Mouse (Mus musculus): ENCODE results near the gene Phpt1. TPM values are rescaled to one million over a fixed set of nuclear protein-coding genes. Genes with fewer than 3 reads are reported as not detected.

The Phpt1 gene
- polyA plus RNA-seq, 1 experiment, result 57.5 TPM

DNA sequence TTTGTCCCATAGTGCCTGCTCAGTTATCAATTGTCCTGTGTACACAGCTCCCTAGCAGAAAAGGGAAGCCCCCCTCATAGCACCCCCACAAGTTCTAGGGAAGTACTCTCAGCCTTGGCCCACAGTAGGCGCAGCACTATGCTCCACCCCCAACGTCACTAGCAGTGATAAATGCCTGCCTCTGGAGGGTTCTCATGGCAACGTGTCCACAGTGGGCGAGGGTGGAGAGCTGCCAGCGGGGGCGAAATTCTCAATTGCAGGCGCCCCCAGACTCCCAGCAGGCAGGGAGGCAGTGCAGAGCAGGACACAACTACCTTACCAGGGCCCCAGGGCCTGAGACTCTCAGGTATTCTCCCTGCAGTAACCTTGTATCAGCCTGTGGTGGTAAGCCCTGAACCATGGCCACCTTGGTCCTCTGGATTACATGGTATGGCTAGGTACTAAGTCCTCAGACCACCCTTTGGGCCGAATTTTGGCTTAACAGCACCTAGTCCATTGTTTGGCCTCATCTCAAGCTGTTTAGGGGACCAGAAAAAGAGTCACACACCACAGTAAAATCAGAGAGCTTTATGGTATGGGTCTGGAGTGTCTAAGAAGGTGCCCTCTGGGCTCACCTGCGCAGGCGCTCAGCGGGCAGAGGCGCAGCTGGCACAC is 7.6 kb upstream of the Phpt1 start:
- DNase-seq (ENCODE audit: low read depth), result no peak

DNA sequence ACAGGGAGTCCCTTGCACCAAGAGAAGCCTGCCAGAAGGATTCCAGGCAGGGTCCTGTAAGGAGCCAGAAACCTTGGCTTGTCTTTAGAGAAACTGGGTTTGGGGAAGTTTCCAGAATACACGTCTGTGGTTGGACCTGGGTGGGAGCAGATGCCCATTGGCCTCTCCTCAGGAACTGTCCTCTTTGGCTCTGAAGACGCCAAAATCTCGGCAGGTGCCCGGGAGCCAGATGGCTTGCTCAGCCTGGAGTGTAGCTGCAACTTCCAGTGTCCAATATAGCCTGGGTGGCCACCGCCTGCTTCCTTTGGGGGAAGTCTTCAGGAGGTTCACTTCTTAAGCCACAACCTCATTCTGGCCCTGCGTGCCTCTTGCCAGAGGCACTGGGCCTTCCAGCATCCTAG is 6.9 kb upstream of the Phpt1 start:
- DNase-seq (ENCODE audit: low read depth), result no peak

DNA sequence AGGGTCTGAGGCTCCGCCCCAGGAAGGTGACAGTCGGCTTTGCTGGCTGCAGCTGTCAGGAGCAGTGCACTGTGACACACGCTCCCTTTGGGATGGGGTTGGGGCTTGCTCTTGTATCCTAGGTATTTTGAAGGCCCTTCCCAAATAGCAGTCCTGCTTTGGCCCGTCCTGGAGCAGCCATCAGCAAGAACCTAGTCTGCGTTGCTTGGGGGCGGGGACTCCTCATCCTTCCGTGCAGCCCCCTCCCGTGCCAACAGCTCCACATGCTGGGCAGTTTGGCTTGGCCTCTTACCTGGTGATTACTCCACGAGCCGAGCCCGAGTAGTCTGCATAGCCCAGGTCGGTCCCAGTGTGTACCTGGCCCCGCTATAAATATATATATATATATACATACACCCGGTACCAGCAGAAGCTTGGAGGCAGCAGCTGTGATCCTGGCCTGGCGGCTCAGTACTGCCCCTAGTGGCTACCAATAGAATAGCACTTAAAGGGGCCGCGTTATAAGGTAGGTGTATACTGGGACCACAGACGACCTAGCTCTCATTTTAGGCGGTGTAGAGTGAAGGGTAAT is 6.4 kb upstream of the Phpt1 start, which contains the start of gene Ajm1:
Gene Ajm1, minus strand, starts transcription at position 464 of the 571 bp plus-strand sequence.
- DNase-seq (ENCODE audit: low read depth), result no peak

DNA sequence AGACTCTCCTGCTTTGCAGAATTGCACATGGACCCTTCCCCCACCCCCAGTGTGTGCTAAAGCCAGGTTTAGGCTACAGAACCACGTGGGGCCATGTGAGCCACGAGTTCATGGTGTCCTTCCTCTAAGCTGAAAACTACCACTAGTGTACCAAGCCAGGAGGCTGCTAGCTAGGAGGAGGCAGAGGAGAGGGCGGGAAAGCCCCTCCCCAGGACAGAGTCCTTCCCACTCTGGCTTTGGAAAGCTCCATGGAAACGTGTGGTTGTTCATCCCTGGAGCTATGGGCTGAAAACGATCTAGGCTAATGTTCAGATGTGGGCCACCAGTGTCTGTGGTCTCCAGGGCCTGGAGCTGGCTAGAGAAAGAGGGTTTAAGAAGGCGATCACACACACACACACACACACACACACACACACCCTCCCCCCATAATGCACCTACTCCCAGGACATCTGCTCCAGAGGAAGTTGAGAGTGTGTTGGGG is 5.6 kb upstream of the Phpt1 start:
- DNase-seq (ENCODE audit: low read depth), result no peak

DNA sequence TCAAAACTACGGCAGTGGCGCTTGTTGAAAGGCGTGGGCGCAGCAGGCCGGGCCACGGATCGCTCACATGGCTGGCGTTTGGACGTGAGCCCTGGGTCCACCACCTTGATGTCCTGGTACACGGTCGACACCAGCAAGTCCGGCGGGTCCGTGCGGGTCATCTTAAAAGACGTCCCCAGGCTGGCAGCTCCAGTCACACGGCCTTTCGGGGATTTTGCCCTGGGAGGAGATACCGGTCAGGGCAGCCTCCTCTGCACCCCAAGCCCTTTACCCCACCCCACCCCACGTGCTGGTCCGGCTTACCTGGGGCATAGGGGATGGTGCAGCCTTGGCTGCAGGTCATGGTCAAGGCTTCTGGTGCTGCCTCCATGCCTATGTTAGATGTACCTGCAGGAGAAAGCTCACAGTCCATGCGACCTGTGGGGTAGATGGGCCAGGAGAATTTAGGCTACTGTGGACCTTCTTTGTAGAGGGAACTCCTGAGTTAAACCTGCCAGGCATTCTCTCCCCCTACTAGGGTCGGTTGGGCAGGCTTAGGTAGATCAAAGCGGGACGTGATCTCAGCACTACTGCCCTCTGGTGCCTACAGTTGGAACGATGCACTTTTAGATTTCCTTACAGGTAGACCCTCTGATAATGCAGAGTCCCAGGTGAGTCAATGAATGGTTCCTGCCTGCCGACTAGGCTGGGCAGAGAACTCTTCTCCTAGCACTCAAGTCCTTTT is 4.9 kb upstream of the Phpt1 start:
- no peak for DNase-seq (ENCODE audit: low read depth)

DNA sequence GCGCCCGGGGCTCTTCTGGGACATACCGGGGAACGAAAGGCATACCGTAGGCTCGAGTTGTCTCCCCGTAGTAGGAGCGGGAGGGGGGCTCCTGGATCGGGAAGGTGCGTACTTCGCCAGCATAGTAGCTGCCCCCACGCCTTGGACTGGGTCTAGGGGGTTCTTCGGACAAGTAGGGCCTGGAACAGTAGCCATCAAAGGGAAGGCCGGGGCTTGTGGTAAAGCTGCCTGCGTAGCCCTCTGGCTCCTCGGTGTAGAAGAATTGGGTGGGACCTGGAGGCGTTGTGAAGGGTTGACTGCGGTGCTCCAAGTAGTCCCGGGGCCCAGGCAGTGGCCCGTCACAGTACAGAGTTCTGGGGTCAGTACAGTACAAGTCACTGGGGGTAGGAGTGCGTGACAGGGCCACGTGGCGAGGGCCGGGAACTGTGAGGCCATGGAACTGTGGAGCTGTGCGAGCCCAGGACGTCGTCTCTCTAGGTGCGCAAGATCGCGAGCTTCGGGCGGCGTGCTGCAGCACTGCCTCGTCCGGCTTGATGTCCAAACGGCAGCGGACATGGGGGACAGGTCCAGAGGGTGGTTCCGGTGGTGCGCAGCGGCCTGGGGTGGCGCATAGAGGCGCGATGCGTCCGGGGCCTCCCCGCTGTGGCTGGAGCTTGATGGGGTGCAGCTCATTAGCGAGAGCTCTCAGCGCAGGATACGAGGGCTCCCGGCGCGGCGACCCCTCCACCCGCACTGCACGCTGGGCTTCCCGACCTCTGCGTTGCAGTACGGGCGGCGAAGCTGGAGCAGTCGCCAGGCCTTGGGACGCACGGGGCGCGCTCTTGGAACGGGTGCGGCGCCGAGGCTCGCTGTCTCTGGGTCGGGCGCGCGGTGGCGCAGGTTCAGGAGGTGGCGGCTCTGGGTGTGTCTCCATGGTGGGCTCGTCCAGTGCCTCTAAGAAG is 4.0 kb upstream of the Phpt1 start:
- no peak for DNase-seq (ENCODE audit: low read depth)

DNA sequence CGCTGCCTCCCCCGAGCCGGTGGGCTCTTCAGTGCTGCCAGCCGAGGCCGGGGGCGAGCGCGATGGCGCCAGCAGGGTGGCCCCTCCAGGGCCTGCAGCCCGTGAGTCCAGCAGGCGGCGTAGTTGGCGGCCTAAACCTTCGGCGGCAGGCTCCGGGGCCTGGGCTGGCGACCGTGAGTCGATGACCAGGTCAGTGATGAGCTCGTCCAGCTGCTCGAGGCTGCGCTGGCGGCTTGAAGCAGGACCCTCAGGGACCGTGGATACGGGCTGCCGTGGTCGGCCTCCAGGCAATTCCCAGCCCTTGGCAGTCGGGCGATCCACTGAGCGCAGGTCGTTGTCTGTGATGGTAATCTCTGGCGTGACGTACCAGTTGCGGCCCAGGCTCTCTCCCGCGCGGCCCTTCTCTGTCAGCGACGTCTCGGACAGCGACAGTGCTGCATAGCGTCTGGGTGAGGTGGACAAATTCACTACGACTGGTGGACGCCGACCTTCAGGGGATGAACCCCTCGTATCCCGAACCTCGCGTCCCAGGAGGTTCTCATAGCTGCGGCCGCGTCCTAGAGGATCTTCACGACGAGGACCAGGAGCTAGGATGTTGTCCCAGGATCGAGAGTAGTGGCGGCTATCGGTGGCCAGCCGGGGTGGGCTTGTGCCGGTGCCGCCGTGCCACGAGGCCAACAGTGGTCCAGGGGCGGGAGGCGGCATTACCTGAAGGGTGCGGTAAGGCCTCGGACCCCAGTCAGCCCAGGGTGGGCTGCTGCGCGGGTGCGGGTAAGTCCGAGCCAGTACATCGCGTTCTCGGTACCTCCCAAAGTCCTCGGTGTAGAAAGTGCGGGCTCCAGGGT is 3.1 kb upstream of the Phpt1 start:
- DNase-seq (ENCODE audit: low read depth), result no peak

DNA sequence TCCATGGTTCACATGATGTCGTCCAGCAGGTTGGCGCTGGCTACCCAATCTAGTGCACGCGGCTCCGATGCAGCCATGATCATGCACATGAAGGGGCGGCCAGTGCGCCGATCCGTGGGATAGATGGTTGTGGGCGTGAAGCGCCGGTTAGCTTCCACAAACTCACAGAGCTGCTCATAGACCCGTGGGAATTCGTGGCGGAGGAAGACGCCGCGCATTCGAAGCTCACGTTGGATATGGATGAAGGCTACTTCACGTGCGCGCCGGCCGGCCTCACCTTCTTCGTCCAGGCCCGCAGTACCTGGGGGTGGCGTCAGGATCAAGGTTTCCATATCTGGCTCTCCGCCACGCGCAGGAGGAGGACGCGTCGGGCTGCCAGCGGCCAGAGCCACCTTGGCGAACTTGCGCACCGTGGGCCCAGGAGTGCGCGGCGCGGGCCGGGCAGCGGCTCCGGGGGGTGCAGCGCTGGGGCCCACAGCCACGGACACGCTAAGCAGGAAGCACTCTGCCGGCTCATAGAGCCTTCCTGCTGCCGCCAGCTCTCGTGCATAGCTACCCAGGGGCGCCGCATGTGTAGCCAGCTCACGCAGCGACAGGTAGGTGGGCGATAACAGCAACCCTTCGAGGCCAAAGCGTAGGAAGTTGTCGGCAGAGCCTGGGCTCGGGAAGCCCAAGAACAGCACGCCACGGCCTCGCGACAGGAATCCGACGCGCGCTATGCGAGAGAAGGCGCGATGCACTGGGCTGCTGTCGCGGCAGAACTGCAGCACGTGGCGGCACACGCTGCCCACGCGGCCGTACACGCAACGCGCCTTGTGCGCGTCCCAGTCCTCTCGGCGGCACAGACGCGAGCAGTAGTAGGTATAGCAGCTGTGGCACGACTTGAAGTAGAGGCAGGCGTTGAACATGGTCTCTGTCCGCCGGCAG is 2.2 kb upstream of the Phpt1 start:
- no peak for DNase-seq (ENCODE audit: low read depth)

DNA sequence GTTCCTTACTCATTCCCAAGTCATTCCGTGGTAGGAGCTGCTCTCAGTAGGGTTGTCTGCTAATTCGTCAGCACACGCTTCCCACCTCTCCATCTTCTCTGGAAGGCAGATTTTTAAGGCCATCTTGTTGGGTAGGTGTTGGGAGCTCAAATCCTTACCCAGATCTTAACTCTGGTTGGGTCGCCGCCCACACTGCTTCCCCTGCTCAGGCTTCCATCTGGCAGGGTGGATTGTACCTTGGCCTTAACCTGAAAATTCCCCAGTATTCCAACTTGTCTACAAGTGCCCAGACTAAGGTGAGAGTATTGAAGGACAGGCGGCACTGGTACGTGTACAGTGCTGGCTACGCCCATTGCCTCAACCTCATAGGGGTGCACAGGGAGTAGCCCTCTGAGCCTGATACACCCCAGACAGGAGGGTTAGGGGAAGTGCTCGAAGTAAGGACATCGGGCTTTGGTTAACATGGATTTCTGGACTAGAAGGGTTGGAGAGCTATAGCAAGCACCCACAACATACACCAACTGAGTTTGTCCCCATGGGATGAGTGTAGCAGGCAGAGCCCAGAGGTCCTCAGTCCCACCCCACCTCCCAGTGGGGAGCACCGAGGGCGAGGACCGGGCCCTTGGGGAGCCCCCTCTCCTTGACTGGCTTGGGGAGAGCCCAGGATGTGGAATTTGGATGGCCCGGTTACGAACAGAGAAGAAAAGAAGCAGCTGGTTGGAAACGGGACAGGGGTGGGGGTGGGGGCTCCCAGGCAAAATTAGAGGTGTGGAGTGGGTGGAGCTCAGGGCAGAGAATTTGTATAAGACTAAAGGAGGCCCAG is 1.2 kb upstream of the Phpt1 start:
- no peak for DNase-seq (ENCODE audit: low read depth)

DNA sequence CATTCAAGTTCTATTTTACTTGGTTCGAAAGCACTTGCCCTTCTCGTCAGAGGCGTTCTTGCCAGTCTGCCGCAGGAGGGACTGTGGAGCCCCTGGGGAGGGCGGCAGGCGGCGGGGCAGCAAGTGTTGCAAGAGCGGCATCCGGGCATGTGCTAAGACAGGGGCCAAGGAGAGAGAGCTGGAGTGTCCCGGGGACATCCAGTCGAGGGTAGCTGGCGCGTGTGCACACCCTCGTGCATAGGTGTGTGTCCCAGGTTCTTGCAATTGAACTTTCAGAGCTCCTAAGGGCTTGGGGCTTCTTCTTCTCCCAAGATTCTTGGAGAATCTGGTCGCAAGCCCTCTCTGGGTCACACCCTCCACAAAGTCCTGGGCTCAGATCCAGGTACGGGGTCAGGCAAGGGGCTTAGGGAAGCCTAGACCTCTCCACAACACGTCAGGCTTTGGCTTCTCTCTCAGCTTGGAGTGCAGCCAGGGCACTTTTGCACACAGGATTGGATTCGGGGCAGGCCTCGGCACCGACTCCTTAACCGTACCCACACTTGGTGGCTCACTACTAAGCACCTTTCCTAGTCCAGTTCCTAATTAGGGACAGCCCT is 506 bp upstream of the Phpt1 start:
- DNase-seq (ENCODE audit: low read depth), result no peak

DNA sequence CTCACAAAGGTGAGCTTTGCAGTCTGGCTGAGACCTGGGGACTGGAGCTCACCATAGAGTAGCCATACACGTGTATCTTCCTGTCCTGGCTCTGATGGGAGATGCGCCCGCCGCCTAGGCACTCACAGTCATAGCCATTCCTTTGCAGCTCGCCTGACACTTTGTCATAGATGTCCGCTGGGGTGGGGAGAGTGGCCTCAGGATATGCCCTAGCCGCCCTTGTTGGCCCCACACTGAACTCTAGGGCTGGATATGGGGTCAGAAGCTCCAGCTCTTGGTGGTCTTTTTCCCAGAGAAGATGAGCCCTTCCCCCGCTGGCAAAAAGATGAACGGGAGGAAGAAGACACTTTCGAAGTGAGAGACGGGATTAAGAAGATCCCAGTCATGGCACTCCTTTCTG is 888 bp downstream of the Phpt1 start:
- no peak for DNase-seq (ENCODE audit: low read depth)

DNA sequence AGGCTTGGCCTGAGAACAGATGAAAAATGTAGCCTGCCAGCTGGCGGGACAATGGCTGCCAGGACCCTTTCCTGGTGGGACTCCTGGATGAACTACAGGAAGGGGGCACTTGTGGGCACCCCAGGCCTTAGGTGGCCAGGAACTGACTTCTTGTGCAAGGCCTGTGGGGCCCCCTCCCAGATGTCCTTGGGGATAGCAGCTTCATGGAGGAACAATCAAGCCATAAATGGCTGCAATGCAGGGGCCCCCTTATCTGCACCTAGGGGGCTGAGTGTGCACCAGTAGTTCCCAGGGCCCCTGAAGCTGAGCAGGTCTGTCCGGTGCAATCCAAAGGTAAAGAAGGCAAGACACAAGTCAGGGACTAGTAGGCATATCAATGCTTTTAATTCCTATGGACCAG is 2.0 kb downstream of the Phpt1 start:
- no peak for DNase-seq (ENCODE audit: low read depth)

DNA sequence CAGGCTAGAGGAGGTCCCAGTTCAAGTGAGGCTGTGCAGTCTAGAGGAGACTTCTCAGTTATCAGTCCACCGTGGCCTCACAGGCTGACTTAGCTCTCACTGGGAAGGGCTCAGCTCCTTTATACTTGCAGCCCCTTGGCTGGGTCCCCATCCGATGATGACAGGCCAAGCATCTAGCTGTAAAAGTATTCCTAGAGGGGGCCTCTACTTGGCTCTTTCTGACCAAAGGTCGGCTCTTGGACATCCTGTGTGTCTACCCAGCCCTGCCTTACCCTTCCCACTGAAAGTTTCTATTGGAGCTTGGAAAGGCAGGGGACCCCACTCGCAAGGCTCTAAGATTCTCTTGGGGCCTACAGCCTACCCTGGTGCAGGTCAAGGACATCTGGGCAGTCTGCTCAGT is 3.8 kb downstream of the Phpt1 start:
- DNase-seq (ENCODE audit: low read depth), result no peak

DNA sequence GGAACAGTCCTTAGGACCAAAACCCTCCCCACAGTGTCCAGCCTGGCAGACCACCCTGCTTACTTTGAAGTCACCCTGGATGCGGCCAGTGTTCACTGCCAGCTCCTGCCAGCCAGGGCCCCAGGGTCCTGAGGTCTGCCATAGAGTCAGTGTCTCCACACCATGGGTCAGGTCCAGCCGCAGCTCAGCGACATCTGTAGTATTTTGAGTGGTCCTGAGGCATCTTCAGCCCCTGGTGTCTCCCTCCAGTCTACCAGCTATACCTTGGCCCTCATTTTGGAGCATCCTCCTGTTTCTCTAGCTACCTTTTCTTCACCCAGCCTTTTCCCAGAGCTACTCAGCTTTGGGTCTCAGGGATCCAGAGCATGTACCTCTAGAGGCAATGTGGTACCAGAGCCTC is 5.7 kb downstream of the Phpt1 start:
- DNase-seq (ENCODE audit: low read depth), result no peak

DNA sequence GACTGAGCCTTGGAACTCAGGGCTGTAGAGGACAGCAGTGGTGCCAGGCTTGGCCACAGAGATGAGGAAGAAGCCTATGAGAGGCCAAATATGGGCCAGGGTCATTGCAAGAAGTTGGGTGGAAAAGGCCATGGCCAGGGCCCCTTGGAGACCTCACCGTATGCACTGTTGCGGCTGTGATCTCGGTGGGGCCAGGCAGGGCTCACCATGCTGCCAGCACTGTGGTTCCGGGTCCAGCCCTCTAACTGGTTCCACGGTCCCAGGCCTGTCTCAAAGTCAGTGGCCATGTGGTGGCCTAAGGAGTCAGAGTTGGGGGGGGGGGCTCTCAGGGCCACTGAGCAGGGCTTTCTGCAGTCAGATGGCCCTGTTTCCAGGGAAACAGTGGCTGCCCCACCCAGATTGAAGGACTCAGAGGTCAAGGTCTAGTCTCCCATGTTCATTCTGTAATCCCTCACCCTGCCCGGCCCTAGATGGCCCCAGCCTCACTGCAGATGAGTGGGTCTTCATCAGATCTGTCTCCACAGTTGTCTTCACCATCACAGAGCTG is 6.5 kb downstream of the Phpt1 start:
- DNase-seq (ENCODE audit: low read depth), result no peak

DNA sequence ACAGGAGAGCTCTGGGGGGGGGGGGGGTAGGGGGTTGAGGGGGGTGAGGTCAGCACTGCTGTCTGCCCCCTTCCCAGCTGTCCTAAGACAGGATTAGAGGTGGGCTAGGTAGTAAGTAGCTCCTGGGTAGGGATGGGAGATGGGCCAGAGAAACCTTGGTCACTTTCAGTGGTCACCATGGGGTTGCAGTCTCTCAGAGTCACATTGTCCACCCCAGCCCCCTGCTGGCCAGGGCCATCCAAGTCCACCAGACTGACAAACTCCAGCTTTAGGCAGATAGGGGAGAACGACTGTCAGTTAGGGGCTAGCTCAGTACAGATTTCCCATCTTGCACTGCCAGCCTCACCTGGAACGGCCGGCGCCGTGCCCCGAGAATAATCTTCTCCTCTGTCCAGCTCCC is 8.5 kb downstream of the Phpt1 start:
- DNase-seq (ENCODE audit: low read depth), result no peak

DNA sequence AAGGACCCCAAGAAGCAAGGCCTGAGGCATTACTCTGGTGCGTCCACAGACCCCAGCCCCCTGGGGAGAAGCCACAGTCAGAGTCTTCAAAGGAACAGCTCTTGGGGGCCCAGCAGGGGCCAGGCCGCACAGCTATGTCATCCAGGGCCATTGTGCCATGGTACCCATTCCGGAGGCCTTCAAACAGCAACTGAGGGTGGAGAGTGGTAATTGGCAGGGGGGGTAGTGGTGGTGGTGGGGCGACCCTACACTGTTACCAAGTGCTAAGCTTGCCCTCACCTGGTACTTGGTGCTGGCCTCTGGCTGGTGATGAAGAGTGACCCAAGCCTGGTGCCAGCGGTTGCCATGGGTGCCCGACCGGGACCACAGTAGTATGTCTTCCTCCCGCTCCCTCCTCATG is 9.3 kb downstream of the Phpt1 start:
- no peak for DNase-seq (ENCODE audit: low read depth)

DNA sequence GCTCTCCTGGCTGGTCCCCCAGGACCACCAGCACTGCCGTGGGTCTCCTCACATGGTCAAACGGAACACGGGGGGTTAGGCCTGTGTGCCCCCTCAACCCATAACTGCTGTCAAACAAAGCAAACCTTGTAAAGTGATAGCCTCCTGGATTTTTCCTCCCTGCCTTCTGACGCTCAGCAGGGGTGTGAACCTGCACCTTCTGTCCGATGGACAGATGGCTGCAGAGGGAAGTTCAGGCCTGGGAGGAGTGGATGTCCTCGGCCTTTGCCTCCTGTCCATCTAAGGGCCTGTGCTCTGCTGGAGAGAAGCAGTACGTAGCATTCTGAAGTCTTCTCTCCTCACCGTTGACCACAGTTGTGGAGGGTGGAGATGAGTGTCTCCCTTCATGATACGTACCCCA is 13.1 kb downstream of the Phpt1 start:
- DNase-seq (ENCODE audit: low read depth), result no peak

Measured in gonadal fat pad, adult 2 months (tissue).